Mouse (Mus musculus): Measurements from ENCODE around the gene Psmd1.
A peak's percentile ranks its signal among the peaks of the same experiment; 100 is the strongest.

The Psmd1 gene

DNA sequence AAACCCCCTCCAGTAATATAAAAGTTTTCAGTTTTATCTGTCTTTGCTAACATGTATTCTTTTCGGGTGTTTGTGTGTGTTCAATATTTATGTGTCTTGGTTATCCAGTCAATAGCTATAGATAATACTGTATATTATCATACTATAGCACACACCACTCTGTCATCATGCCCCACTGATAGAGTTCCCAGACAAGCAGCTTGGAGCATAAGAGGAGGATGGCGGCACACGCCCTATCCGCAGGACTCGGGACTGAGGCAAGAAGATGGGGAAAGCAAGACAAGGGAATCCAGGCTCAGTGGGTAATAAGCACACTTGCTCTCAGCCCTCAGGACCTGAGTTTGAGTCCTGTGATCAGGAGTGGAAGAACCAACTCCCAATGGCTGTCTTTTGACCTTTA, 96.3 kb downstream of the Psmd1 start:
- DNase-seq: no peak

DNA sequence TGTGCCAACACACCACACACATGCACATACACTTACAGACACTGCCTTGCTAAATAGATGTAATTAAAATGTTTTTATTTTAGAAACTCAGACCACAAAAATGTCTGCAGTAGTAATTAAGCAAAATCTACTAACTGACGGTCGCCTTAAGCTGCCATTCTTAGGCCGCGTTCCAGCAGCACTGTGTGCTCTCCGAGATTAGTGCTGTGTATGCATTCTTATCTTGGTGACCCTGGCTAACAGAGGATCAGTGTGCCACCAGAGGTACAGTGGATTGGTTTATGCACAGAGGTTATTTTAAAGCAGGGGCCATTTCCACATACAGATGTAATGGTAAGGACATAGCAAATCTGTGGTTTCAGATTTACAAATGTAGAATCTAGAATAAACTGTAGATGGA, 96.9 kb downstream of the Psmd1 start:
- no peak for DNase-seq

DNA sequence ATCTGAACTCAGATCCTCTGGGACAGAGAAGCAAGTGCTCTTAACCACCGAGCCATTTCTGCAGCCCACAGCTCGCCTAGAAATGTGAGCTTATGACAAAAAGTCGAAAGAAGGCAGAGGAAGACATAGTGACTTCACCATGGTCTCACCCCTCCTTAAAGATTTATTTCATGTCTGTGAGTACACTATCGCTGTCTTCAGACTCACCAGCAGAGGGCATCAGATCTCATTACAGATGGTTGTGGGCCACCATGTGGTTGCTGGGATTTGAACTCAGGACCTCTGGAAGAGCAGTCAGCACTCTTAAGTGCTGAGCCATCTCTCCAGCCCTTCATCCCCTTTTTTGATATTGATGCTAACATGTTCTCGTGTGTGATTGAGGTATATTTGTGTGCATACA, 110.4 kb downstream of the Psmd1 start:
- no peak for DNase-seq

DNA sequence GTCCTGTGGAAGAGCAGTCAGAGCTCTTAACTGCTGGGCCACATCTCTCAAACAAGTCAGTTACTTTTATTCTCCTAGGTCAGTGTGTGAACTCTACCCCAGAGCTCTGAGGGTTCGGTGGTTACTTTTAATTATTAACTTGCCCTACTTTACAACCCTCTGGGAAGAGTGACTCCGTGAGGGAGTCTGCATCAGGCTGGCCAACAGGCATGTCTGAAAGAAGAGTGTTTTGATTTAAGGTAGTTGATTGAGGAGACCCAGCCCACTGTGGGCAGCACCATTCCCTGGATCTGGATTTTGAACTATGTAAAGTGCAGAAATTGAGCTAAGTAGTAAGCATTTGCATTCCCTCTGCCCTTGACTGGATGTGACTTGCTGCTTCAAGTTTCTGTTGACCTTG, 111.9 kb downstream of the Psmd1 start:
- DNase-seq: no peak

DNA sequence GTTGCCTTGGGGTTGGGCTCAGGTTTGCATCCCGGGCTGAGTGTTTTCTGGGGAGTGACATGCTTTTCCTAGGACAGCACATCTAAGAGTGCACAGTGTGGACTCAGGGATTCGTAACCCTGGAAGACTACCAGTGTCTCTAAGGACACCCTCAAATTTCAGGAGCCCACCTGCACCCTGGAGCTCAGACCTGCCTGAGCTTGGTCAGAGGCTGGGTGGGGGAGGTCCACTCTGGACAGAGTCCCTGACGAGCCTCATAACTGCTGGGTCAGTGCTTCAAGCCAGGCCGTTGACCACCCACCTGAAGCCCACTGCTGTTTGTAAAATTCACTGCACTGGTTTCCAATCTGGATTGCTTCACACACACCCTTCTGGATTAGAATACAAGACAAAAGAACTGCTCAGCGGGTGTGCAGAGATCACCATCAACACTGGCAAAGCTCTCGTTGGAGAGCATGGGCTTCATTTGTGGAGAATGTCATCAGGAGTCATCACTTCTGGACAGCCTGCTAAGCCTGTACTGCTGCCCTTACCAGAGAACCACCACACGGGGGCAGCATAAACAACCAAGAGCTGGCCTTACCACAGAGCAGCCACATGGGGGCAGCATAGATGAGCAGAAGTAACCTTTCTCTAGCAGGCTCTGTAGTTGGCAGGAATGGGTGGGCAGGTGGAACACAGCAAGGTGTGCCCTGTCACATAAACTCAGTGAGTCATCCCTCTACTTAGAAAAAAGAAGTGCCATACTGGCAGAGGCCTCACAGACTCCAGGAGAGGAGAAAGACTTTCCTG, 114.5 kb downstream of the Psmd1 start:
- peak; percentile 61 to 79 for DNase-seq

DNA sequence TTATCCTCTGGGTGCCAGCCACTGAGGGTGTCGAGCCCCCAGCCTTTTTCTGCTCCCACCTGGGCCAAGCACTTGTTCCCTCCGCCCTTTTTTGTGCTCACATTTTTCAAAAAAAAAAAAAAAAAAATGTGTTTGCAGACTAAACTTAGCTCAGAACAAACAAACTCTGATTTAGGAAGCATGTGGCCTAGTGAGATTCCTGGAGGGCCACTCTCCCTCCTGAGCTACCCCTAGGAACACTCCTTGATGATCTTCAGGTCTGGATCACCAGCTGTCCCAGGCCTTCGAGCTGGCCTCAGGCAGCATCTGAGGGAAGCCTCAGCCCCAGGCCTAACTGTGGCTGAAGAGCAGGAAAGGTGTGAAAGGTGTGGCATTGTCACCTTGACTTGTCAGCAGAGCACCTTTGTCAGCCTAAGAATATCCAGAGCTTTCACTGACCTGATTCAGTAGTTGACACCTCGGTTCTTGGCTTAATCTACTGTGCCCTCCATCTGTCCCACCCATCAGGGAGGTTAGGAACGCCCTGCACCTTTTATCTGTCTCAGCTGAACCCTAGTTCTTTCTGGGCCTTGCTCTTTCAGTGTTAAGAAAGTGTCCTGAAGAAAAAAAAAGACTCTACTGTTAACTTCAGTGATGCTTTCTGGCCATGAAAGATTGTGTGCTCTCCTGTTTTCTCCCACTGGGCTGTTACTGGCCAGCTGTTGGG, 118.0 kb downstream of the Psmd1 start:
- no peak for DNase-seq

DNA sequence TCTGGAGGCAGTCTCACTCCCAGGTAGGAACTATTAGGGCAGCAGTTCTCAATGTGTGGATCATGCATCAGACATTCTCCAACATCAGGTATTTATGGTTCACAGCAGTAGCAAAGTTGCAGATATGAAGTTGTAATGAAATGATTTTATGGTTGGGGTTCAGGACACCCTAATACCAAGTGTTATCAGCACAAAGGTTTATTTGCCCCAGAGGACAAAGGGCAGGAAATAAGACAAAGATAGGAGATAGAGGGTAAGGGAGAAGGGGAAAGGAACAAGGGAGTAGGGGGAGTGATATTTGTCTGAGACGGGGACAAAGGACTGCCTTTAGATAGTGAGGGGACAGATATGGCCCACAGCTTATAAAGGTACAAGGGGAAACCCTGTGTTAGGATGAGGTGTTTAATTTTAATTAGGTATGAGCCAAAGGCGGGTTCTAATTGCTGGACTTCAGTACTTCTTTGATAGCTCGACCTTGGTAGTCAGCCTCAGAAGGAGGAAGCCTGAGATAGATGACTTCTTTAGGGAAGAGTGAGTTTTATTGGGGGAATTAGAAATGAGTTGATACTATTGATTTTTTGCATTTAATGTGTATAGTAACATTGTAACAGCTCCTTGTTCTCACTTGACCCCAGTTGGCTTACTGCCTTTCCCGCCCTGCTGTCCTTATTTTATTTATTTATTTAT, 119.5 kb downstream of the Psmd1 start:
- DNase-seq: no peak

DNA sequence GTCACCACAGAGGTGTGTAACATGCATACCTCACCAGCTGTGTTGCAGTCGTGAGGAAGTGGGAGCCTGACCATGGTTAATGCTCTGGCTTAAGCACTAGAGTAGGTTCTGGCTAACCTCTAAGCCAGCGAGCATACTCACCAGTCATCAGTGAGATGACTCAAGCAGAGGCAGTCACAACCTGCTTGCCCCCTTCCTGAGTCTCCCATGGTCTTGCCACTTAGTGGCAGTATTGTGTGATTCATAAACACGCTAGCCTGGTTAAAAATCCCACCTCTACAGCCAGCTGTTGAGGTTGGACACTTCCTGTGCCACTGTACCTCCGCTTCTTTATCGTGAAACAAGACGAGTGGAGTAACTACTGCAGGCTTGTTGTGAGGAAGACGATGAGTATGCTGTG, 122.6 kb downstream of the Psmd1 start:
- no peak for DNase-seq

DNA sequence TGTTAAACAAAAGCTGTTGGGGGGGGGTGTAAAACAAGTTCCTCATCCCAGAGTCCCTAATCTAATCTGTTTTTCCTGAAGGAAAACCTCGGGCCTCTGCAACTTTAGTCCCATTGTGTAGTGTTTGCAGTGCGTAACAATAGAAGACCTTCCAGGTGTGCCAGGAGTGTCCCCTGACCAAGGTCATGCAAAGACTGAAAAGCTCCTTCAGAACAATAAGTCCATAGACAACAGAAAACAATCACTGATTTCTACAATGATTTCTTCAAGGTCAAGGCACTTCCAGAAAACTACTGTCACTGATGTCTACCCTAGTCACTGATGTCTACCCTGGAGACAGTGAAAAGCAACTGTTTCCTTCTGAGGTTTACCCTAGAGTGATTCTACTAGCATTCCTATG, 123.7 kb downstream of the Psmd1 start:
- DNase-seq: no peak

DNA sequence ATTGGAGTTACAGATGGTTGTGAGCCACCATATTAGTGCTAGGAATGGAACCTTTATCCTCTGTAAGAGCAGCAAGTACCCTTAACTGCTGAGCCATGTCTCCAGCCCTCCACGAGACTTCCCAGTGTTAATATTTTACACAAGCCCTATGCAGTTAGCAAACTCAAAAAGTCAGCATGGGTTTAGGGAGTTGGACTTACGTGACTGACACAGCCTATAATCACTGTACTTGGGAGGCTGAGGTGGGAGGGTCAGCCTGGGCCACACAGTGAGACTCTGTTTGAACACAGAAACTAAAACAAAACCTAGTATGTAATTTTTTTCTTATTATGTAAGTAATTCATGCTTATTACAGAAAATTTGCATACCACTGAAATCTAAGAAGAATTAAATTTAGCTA, 124.1 kb downstream of the Psmd1 start:
- no peak for DNase-seq
